Mouse (Mus musculus): ENCODE measurements around the gene Fam171b. TPM values are rescaled to one million over a fixed set of nuclear protein-coding genes. Genes with fewer than 3 reads are reported as not detected.

Gene Fam171b
- polyA plus RNA-seq (2012): not detected in 2 replicates

GRCm38 (mm10) chr2:83812483-83813272 is at the start of gene Fam171b:
Gene Fam171b, plus strand, starts transcription at chr2:83812636.

Other genes with a start within 250 kb of the Fam171b start
- 714 and 830 TPM in 2 replicates for gene Zc3h15, start 168.2 kb upstream of the Fam171b start, polyA plus RNA-seq (2012)
- 14.4 and 18.0 TPM in 2 replicates for gene Itgav, start 88.2 kb upstream of the Fam171b start, polyA plus RNA-seq (2012)
- not detected in 2 replicates for gene Zswim2, start 128.6 kb downstream of the Fam171b start, polyA plus RNA-seq (2012)
- gene Gm13698, start 143.1 kb downstream of the Fam171b start, polyA plus RNA-seq (2012): not detected in 2 replicates
- gene Gm13693, start 148.9 kb downstream of the Fam171b start, polyA plus RNA-seq (2012): not detected in 2 replicates
- not detected in 2 replicates for gene Gm13695, start 154.7 kb downstream of the Fam171b start, polyA plus RNA-seq (2012)
- not detected in 2 replicates for gene Gm13696, start 160.5 kb downstream of the Fam171b start, polyA plus RNA-seq (2012)
- not detected in 2 replicates for gene Gm13694, start 166.3 kb downstream of the Fam171b start, polyA plus RNA-seq (2012)
- gene Gm13697, start 172.1 kb downstream of the Fam171b start, polyA plus RNA-seq (2012): not detected in 2 replicates
- gene Gm13691, start 177.9 kb downstream of the Fam171b start, polyA plus RNA-seq (2012): not detected in 2 replicates

Data from megakaryocyte-erythroid progenitor cell, adult 5 weeks (primary cell).